Mouse (Mus musculus) liver, embryonic 15.5 days (tissue): ENCODE measurements around the gene Rpl4. TPM values are rescaled to one million over a fixed set of nuclear protein-coding genes. Genes with fewer than 3 reads are reported as not detected.

ENCODE experiments used
- ATAC-seq: fragments of 200-750 bp; cut with Nextera tagmentation; 2 replicates; pipeline ENCODE4 v1.8.0; 2017; ENCODE audit warnings: moderate number of reproducible peaks, mild to moderate bottlenecking, moderate library complexity; ENCODE audit not compliant: insufficient read depth
- H3K27ac ChIP-seq: fragments of 300-500 bp; sonication (generic); replicated peaks from 2 replicates; pipeline ENCODE4 v1.5.1; 2015; ENCODE audit warnings: mild to moderate bottlenecking, inconsistent platforms
- H3K27me3 ChIP-seq: fragments of 300-500 bp; sonication (generic); 2 replicates; pipeline ENCODE4 v1.6.1; 2015; ENCODE audit warnings: mild to moderate bottlenecking, inconsistent platforms
- H3K36me3 ChIP-seq: fragments of 300-500 bp; sonication (generic); replicated peaks from 2 replicates; pipeline ENCODE4 v1.6.1; 2015; ENCODE audit warnings: moderate library complexity, mild to moderate bottlenecking, inconsistent platforms
- H3K4me1 ChIP-seq: fragments of 300-500 bp; sonication (generic); replicated peaks from 2 replicates; pipeline ENCODE4 v1.6.1; 2015; ENCODE audit warnings: inconsistent platforms
- H3K4me2 ChIP-seq: fragments of 300-500 bp; sonication (generic); 2 replicates; pipeline ENCODE4 v1.6.1; 2015; ENCODE audit warnings: moderate library complexity, mild to moderate bottlenecking, inconsistent platforms
- H3K4me3 ChIP-seq: fragments of 300-500 bp; sonication (generic); replicated peaks from 2 replicates; pipeline ENCODE4 v1.5.1; 2015; ENCODE audit warnings: mild to moderate bottlenecking, inconsistent platforms
- H3K9ac ChIP-seq: fragments of 300-500 bp; sonication (generic); 2 replicates; pipeline ENCODE4 v1.6.1; 2015; ENCODE audit warnings: moderate library complexity, mild to moderate bottlenecking, inconsistent platforms
- H3K9me3 ChIP-seq: fragments of 300-500 bp; sonication (generic); replicated peaks from 2 replicates; pipeline ENCODE4 v1.6.1; 2016; ENCODE audit warnings: inconsistent platforms
- WGBS: fragments of 180-500 bp; shearing (Covaris S2); methylation state at CpG from one replicate; pipeline ENCODE4 v1.1.7; 2015; ENCODE audit warnings: mixed read lengths; ENCODE audit not compliant: insufficient replicate concordance; 5-methylcytosine and 5-hydroxymethylcytosine counted together
- microRNA-seq: library from miRNA; unstranded; fragments of <30 nt; microRNA quantifications from one replicate; pipeline ENCODE4, GENCODE M21; 2016
- polyA plus RNA-seq: library from polyadenylated mRNA; unstranded; fragments of >200 nt; fragmentation: Nextera tagmentation; extraction: Ambion mirVana; gene quantifications from 2 replicates; pipeline ENCODE4 v1.2.1, GENCODE M21; 2015

The Rpl4 gene
- polyA plus RNA-seq, 1 experiment from 2014 or later: 656 TPM

- Histone ChIP-seq H3K9me3 (no peaks in the 10 kb centered on the region), H3K27me3 (no peaks in the 10 kb centered on the region), H3K4me2 (no peak overlapping the region), H3K36me3 (no peaks in the 10 kb centered on the region), H3K27ac (no peak overlapping the region), H3K4me1 (0 out of 2 replicates have a peak, but pooled peaks cover 16% of the 10 kb centered on the region), H3K4me3 (no peak overlapping the region), H3K9ac (no peak overlapping the region)
- ATAC-seq: no peak
- 73% methylated on average over 10 of the region's 10 CpGs for WGBS
These were observed 46.7 kb downstream of the Rpl4 start for GRCm38 (mm10) chr9:64219772-64220420.

GRCm38 (mm10) chr9:64220603-64221002, 47.4 kb downstream of the Rpl4 start:
- no peaks in the 10 kb centered on the region for H3K27me3 ChIP-seq
- no peak overlapping the region for H3K4me3 ChIP-seq
- no peak overlapping the region for H3K9ac ChIP-seq
- no peak overlapping the region for H3K27ac ChIP-seq
- H3K36me3 ChIP-seq: no peaks in the 10 kb centered on the region
- H3K4me1 ChIP-seq: 0 out of 2 replicates have a peak, but pooled peaks cover 16% of the 10 kb centered on the region
- ATAC-seq: no peak
- 51% methylated on average over 1 of the region's 1 CpGs for WGBS
- H3K9me3 ChIP-seq: no peaks in the 10 kb centered on the region
- no peak overlapping the region for H3K4me2 ChIP-seq

- Histone ChIP-seq H3K4me3 (no peak overlapping the region), H3K9me3 (no peaks in the 10 kb centered on the region), H3K36me3 (no peaks in the 10 kb centered on the region), H3K27ac (no peak overlapping the region), H3K4me1 (peaks cover 21% of the 10 kb centered on the region), H3K9ac (no peak overlapping the region), H3K4me2 (no peak overlapping the region), H3K27me3 (no peaks in the 10 kb centered on the region)
- no peak for ATAC-seq
- WGBS: 70% methylated on average over 4 of the region's 4 CpGs
These were observed 48.3 kb downstream of the Rpl4 start for GRCm38 (mm10) chr9:64221480-64221879.

GRCm38 (mm10) chr9:64222098-64222497, 48.9 kb downstream of the Rpl4 start:
- Histone ChIP-seq H3K9ac (no peak overlapping the region), H3K27me3 (no peaks in the 10 kb centered on the region), H3K27ac (no peak overlapping the region), H3K36me3 (no peaks in the 10 kb centered on the region), H3K4me3 (no peak overlapping the region), H3K9me3 (no peaks in the 10 kb centered on the region), H3K4me1 (peaks cover 25% of the 10 kb centered on the region), H3K4me2 (no peak overlapping the region)
- WGBS: 26% methylated on average over 2 of the region's 2 CpGs
- no peak for ATAC-seq

GRCm38 (mm10) chr9:64225805-64226204, 52.6 kb downstream of the Rpl4 start:
- H3K27me3 ChIP-seq: no peaks in the 10 kb centered on the region

GRCm38 (mm10) chr9:64227736-64228135, 54.6 kb downstream of the Rpl4 start:
- H3K4me1 ChIP-seq: peaks cover 14% of the 10 kb centered on the region
- no peak overlapping the region for H3K27ac ChIP-seq
- WGBS: 34% methylated on average over 12 of the region's 12 CpGs
- H3K9ac ChIP-seq: no peak overlapping the region
- no peak overlapping the region for H3K4me3 ChIP-seq
- no peak for ATAC-seq
- H3K27me3 ChIP-seq: no peaks in the 10 kb centered on the region
- H3K36me3 ChIP-seq: no peaks in the 10 kb centered on the region
- no peak overlapping the region for H3K4me2 ChIP-seq
- H3K9me3 ChIP-seq: no peaks in the 10 kb centered on the region

More at GRCm38 (mm10) chr9:64225805-64226204, 52.6 kb downstream of the Rpl4 start:
- H3K4me2 ChIP-seq: no peak overlapping the region
- H3K4me1 ChIP-seq: peaks cover 23% of the 10 kb centered on the region
- no peak overlapping the region for H3K9ac ChIP-seq
- no peak overlapping the region for H3K4me3 ChIP-seq
- H3K36me3 ChIP-seq: no peaks in the 10 kb centered on the region
- no peak overlapping the region for H3K27ac ChIP-seq
- no peak for ATAC-seq
- no peaks in the 10 kb centered on the region for H3K9me3 ChIP-seq

Small RNA genes lying within 50 kb of the gene (microRNA-seq; reads per million reads assigned to microRNA genes)
- gene Gm24106: not detected

Other genes with a start within 250 kb of the Rpl4 start
- 2.3 and 2.9 TPM in 2 replicates for gene Smad6, start 151.3 kb upstream of the Rpl4 start, polyA plus RNA-seq
- not detected in 2 replicates for gene Lctl, start 56.2 kb upstream of the Rpl4 start, polyA plus RNA-seq
- 13.1 and 13.2 TPM in 2 replicates for gene Zwilch, start 271 bp upstream of the Rpl4 start, polyA plus RNA-seq
- 10.5 and 11.2 TPM in 2 replicates for gene Snapc5, start 5.9 kb downstream of the Rpl4 start, polyA plus RNA-seq
- 0.44 and 0.64 TPM in 2 replicates for gene Uchl4, start 61.8 kb downstream of the Rpl4 start, polyA plus RNA-seq
- 30.1 and 30.9 TPM in 2 replicates for gene Map2k1, start 80.3 kb downstream of the Rpl4 start, polyA plus RNA-seq
- gene Tipin, start 108.2 kb downstream of the Rpl4 start, polyA plus RNA-seq: 170 and 187 TPM in 2 replicates
- 8.5 and 8.8 TPM in 2 replicates for gene Dis3l, start 167.9 kb downstream of the Rpl4 start, polyA plus RNA-seq
- gene Megf11, start 212.3 kb downstream of the Rpl4 start, polyA plus RNA-seq: 0.51 and 0.83 TPM in 2 replicates